ENCODE assay signal across 13 mouse cellular contexts in genomic region chr3:105791129-105791528, GRCm38 (mm10).
"Had no signal": no experiment of that assay in that cellular context is flagged by ENCODE, and none has a peak within 500 bp of the region (broad histone marks: within the 10 kb centered on the region; RNA-seq: fewer than 3 reads in every experiment).

No protein-coding gene starts in this region.

- H3K4me1 ChIP-seq: intestine, embryonic 15.5 days; limb, embryonic 12.5 days; neural tube, embryonic 15.5 days had no signal

- H3K9ac ChIP-seq: intestine, embryonic 15.5 days; limb, embryonic 12.5 days; lung, embryonic 14.5 days; neural tube, embryonic 15.5 days had no signal

- H3K27me3 ChIP-seq: intestine, embryonic 15.5 days; limb, embryonic 12.5 days; neural tube, embryonic 15.5 days had no signal

- H3K4me3 ChIP-seq: intestine, embryonic 15.5 days; limb, embryonic 12.5 days; myocyte; neural tube, embryonic 15.5 days had no signal

- ATAC-seq: intestine, embryonic 15.5 days had no signal

- H3K9me3 ChIP-seq: intestine, embryonic 15.5 days; neural tube, embryonic 15.5 days had no signal

- H3K36me3 ChIP-seq: neural tube, embryonic 15.5 days had no signal

- DNase-seq: kidney, adult 18-20 months; kidney, postnatal 36 days; layer of hippocampus, adult 9-11 months; layer of hippocampus, postnatal 36 days; lung, embryonic 14.5 days; lung, postnatal 10 days; midbrain, embryonic 14.5 days; thymus, postnatal 4 days had no signal

- H3K4me2 ChIP-seq: intestine, embryonic 15.5 days; limb, embryonic 12.5 days; lung, embryonic 14.5 days; neural tube, embryonic 15.5 days had no signal

- H3K27ac ChIP-seq: intestine, embryonic 15.5 days; limb, embryonic 12.5 days; neural tube, embryonic 15.5 days; stomach, postnatal 0 days had no signal
